Mouse (Mus musculus) right cerebral cortex, adult 2 months (tissue): ENCODE measurements at regions not wholly inside any gene's neighbourhood (a gene's known extent, or its start where the extent isn't known, plus 50 kb on each side); places are given as distances from the start of the nearest gene placed in this dataset.
"Not testable (repeated sequence)": the region's sequence is repeated elsewhere in the genome, so short reads cannot be mapped to it uniquely, and the experiment has no call there.

Experiments used
- DNase-seq, 2 experiments: peaks; one replicate each; pipeline ENCODE4 v3.0.0; 2021 to 2022; ENCODE audit warnings: low spot score in 2 of 2

- peak; percentile 67 to 74 for DNase-seq
Measured at GRCm38 (mm10) chr12:47164031-47164717, 345.4 kb upstream of the Nova1 start.

DNA sequence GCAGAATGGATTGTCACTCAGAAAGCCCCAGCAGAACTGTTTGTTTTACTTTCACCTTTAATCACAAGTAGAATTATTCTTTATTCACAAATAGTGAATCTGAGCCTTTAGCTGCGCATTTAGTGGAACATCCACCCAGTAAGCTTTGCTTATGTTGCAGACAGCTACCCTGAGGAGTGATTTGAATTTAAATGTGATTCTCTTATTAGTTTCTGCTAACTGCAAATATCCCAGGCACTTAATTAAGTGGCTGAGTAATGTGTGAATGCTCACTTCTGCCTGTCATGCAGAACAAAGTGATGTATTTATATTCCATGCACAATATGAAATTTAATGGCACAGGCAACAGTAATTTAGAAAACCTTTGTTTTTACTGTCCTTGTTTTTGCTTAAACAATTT is 344.4 kb upstream of the Nova1 start:
- DNase-seq: no peak

DNA sequence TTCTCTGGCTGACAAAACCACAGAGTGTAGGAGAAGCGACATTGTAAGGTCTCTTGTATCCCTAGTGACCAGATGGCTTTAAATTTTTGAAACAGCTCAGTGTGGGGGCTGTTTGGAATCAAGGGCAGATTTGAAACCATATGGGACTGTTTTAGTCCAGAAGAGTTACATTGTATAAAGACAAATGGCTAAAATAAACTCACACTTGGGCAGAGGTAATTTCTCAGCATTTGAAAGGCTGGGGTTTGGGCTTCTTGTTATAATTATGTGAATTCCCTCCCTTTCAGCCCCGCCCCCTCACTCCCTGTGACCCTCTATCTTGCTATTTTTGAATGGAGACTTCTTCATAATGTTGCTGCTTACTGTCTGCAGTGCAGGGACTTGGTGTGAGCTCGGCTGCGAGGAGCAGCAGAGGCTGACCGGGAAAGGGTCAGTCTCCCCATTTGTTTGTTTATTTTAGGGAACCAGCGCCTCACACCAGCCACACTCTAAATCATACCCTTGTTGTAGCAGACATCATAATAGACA is 344.0 kb upstream of the Nova1 start:
- DNase-seq: peak; percentile 12 to 29

DNA sequence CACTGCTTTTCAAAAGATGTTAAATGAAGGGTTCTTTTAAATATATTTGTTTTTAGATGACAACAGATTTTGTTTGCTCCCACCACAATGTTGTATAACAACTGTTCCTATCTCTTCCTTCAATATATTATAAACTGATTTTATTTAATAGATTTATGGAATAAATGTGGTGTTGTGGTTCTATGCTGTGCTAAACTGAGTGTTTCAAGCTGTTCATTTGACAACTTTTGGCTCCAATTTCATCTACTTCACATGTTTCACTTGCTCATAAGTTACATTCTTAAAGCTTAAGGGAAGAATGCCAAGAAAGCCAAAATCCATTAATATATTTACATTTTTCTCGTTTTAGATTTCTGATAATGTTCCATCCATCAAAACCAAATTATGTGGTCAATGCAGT is 341.9 kb upstream of the Nova1 start:
- no peak for DNase-seq

DNA sequence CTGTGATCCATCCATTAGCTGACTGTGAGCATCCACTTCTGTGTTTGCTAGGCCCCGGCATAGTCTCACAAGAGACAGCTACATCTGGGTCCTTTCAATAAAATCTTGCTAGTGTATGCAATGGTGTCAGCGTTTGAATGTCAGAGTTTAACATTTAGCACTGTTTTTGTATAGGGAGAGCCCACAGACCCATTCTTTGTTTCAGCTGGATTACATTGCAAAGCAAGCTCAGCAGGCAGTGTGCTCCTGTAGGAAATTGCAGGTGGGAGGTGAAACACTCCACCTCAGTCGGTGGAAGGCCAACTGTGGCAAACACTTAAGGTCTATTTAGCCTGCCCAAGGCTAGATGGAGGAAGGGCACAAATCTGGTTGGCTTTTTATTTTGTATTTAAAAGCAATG is 337.2 kb upstream of the Nova1 start:
- not testable (repeated sequence) for DNase-seq

GRCm38 (mm10) chr12:47140677-47141076 is 321.9 kb upstream of the Nova1 start:
- no peak for DNase-seq

GRCm38 (mm10) chr12:47129821-47130220 is 311.1 kb upstream of the Nova1 start:
- no peak for DNase-seq

- DNase-seq: no peak
Measured at GRCm38 (mm10) chr12:47128596-47128995, 309.9 kb upstream of the Nova1 start.

DNA sequence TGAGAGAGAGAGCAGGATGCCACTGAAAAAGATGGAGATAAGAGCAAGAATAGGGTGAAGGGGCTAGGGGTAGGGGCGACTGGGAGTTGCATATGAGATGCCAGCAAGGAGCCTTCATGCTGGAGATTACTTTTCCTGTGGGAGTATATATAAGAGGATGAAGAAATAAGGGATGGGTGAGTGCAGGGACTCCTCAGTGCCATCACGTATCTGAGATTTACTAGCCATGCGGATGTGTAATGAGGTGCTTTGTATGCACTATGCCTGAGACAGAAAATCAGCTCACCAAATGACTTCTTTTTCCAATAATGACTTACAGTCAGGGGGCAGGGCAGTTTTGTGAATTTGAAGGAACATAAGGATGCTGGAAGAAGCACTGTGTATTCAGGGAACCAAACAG is 302.7 kb upstream of the Nova1 start:
- DNase-seq: no peak

GRCm38 (mm10) chr12:47117504-47117903 is 298.8 kb upstream of the Nova1 start:
- DNase-seq: peak; percentile 5 to 10

DNA sequence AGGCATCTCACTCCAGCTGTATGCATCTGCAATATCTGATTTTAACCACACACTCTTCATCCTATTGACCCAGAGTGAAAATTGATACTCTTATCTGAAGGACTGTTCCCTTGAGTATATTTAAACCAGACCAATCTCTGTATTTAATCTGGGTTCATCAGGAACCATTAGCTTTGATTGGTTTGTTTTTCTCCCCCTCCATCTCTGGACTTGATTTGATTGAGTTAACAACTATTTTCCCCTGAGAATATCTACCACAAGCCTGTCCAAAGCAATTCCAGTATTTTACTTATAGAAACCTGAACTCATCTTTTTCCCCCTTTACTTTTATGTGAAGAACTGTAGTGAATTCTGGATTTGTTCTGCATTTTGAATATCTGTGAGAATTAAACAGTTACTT is 270.5 kb upstream of the Nova1 start:
- DNase-seq: no peak

GRCm38 (mm10) chr12:47074961-47075360 is 256.2 kb upstream of the Nova1 start:
- DNase-seq: no peak

- DNase-seq: no peak
Measured at GRCm38 (mm10) chr12:47052474-47052873, 233.7 kb upstream of the Nova1 start.

GRCm38 (mm10) chr12:47020810-47021348 is 202.2 kb upstream of the Nova1 start:
- DNase-seq: no peak

GRCm38 (mm10) chr12:46992343-46992742 is 173.6 kb upstream of the Nova1 start:
- DNase-seq: no peak

DNA sequence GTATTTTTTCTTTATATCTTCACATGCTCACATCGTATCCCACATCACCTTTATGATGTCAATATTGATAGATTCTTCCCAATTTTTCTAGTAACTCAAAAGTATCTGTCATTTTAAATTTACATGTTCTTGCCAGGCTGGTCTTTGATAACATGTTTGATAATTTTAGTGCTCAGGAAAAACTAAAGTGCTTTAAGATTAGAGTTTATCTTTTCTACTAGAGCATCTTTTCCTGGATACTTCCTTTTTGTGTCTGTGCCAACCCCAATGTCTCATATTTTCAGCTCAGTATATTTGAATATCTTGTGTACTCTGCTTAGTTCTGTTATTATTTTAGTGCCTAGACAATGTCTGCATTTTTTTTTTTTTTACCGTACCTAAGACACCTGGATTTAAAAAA is 170.2 kb upstream of the Nova1 start:
- no peak for DNase-seq

DNA sequence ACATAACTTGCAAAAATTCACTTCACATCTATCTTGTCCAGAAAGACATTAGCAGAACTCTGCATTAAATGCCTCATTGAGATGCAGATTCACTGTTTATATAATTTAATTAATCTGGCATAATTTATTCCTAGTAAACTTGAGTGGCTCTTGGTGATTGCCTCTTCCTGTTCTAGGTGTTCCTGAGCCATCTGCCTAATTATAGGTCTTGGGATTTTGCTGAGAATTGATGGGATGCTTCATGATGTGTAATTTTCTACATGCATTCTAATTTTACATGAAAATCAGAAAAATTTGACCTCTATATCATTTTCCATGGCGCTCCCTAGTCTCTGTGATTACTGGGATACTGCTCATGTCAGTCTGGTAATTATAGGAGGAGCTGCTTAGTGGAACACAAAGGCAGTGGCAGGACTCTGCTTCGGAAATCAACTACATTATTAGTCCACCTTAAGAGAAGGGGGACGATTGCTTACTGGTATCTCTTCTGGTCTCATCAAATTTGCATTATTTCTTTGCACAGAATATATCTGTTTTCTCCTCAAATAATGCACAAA is 131.6 kb upstream of the Nova1 start:
- DNase-seq: no peak

DNA sequence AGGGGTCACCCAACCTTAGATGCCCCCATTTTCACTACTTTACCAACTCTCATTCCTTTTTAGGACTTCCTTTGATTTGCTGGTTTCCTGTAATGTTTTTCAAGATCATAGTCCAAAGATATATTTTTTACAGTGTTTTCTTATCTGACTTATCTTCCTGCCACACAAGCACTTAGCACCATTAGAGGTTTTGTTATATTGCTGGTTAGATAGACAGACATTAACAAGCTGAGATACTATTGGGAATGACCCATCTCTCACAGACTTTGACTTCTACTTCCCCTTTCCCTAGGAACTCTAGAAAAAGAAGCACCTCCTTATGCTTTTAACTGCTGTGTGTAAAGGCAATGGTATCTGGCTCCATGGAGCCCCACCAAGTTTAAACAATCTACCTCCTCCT is 127.0 kb upstream of the Nova1 start:
- DNase-seq: no peak

DNA sequence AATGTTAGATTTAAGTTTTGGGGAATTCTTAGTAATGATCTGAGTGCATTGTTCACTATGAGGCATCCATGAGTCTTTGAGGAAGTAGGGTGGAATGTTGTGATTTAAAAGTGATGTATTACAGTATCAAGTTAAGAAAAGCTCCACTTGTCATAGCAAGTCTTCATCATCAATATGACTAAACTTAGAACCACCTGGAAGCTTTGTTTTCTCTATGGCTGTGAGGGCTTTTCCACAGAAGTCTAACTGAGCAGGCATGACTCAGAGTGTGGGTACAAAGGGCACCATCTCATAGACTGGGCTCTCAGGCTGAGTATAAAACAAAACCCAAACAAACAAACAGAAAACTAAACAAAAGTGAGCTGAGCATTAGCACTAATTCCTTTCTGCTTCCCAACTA is 112.4 kb upstream of the Nova1 start:
- DNase-seq: no peak

DNA sequence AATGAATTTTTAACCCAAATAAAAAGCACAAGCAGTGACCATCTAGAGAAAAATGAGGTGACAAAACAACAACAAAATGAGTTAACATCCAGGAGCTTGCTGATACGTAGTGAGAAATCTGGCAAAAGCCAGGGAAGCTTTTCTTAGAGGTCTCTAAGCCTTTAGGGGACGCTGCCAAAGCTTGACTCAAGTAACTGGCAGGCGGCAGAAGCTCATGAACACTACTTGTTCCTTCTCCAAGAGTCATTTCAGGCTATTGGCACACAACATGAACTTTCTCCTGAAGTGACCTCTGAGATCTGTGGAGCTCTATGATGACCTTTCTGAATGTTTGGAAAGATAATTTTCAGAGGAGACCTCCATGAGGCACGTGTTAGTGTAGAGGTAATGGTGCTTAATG is 98.6 kb upstream of the Nova1 start:
- no peak for DNase-seq

- no peak for DNase-seq
Measured at GRCm38 (mm10) chr12:46878164-46878563, 59.4 kb upstream of the Nova1 start.

GRCm38 (mm10) chr12:46870130-46870529 is 51.4 kb upstream of the Nova1 start:
- DNase-seq: peak in 1 of 2 experiments; percentile 3
